Mouse (Mus musculus): ENCODE measurements at regions not wholly inside any gene's neighbourhood (a gene's known extent, or its start where the extent isn't known, plus 50 kb on each side); places are given as distances from the start of the nearest gene placed in this dataset.

- Histone ChIP-seq H3K27me3 (replicated peaks) (no peaks in the 10 kb centered on the region), H3K9me3 (no peaks in the 10 kb centered on the region), H3K4me2 (replicated peaks) (no peak overlapping the region), H3K4me3 (replicated peaks) (no peak overlapping the region), H3K9ac (no peak overlapping the region), H3K4me1 (replicated peaks) (no peaks in the 10 kb centered on the region), H3K36me3 (no peaks in the 10 kb centered on the region), H3K27ac (no peak overlapping the region)
- WGBS: 75% methylated on average over 2 of the region's 2 CpGs
- no peak for ATAC-seq
Measured at GRCm38 (mm10) chr12:93281816-93282215, 1432.9 kb upstream of the Sel1l start.

GRCm38 (mm10) chr12:93273652-93274051 is 1424.7 kb upstream of the Sel1l start:
- no peak overlapping the region for H3K4me2 ChIP-seq (replicated peaks)
- H3K4me1 ChIP-seq (replicated peaks): no peaks in the 10 kb centered on the region
- no peaks in the 10 kb centered on the region for H3K9me3 ChIP-seq
- ATAC-seq: no peak
- H3K36me3 ChIP-seq: no peaks in the 10 kb centered on the region
- no peak overlapping the region for H3K4me3 ChIP-seq (replicated peaks)
- no peaks in the 10 kb centered on the region for H3K27me3 ChIP-seq (replicated peaks)
- H3K9ac ChIP-seq: no peak overlapping the region
- H3K27ac ChIP-seq: no peak overlapping the region
- 82% methylated on average over 2 of the region's 2 CpGs for WGBS

DNA sequence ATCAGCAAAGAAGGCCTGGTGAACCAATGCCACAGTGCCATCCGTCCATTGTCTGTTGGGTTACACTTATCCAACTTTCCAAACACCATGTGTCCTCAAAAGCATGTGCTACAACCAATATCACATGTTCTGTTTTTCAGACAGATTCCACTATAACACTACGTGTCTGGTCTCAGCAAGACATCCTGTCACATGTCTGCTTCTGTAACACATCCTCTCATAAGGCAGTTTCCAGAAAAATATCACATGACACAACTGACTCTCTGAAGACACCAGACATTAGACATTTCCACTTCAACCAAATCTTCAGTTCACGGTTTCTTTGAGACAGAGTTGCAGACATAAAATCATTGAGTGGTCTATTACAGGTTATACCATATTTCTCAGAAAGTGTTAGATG is 1381.3 kb upstream of the Sel1l start:
- no peak for ATAC-seq
- no peaks in the 10 kb centered on the region for H3K36me3 ChIP-seq
- no peak overlapping the region for H3K4me2 ChIP-seq (replicated peaks)
- H3K9ac ChIP-seq: no peak overlapping the region
- H3K4me3 ChIP-seq (replicated peaks): no peak overlapping the region
- no peaks in the 10 kb centered on the region for H3K9me3 ChIP-seq
- WGBS: 76% methylated on average over 3 of the region's 3 CpGs
- H3K27me3 ChIP-seq (replicated peaks): no peaks in the 10 kb centered on the region
- H3K27ac ChIP-seq: no peak overlapping the region
- H3K4me1 ChIP-seq (replicated peaks): no peaks in the 10 kb centered on the region

DNA sequence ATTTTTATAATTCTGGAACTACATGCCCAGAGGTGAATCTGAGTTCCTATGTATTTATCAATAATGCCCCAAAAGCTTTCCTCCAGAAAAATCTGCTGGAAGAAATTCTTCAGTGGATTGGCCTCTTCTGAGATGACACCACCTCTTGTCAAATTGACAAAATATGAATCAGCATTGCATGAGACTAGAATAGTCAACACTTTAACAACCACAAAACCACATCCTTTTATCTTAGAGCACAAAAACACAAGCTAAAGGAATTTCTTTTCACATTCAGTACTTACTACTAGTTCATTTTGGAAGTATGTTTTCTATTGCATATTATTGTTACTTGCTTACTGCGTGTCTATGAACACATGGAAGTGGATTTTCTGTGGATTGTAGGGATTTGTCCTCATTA is 1377.9 kb upstream of the Sel1l start:
- H3K4me1 ChIP-seq (replicated peaks): no peaks in the 10 kb centered on the region
- ATAC-seq: no peak
- WGBS: 85% methylated on average over 1 of the region's 1 CpGs
- no peaks in the 10 kb centered on the region for H3K27me3 ChIP-seq (replicated peaks)
- no peak overlapping the region for H3K9ac ChIP-seq
- no peaks in the 10 kb centered on the region for H3K36me3 ChIP-seq
- H3K27ac ChIP-seq: no peak overlapping the region
- no peaks in the 10 kb centered on the region for H3K9me3 ChIP-seq
- H3K4me2 ChIP-seq (replicated peaks): no peak overlapping the region
- no peak overlapping the region for H3K4me3 ChIP-seq (replicated peaks)

- H3K4me1 ChIP-seq (replicated peaks): no peaks in the 10 kb centered on the region
- no peak overlapping the region for H3K4me3 ChIP-seq (replicated peaks)
- H3K27me3 ChIP-seq (replicated peaks): no peaks in the 10 kb centered on the region
- no peak overlapping the region for H3K9ac ChIP-seq
- no peak overlapping the region for H3K4me2 ChIP-seq (replicated peaks)
- H3K9me3 ChIP-seq: no peaks in the 10 kb centered on the region
- 76% methylated on average over 6 of the region's 6 CpGs for WGBS
- H3K27ac ChIP-seq: no peak overlapping the region
- ATAC-seq: no peak
- no peaks in the 10 kb centered on the region for H3K36me3 ChIP-seq
Measured at GRCm38 (mm10) chr12:93221179-93221922, 1372.4 kb upstream of the Sel1l start.

DNA sequence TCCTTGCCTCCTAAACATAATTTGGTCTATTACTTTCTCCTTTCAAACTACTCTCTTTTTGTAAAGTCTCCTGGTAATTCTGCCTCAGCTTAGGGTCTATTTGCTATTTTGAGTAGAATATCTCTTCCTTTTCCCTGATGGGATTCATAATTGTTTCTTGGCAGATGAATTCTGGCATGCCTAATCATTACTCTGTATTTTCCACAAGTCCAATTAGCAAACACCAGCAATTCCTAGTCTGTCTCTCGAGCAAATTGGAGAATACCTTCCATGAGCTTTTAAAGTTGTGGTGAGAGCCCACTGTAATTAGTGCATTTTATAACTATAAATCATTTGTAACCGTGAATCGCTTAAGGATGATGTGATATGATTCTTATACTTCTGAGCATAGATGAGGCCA is 1358.6 kb upstream of the Sel1l start:
- no peak overlapping the region for H3K9ac ChIP-seq

DNA sequence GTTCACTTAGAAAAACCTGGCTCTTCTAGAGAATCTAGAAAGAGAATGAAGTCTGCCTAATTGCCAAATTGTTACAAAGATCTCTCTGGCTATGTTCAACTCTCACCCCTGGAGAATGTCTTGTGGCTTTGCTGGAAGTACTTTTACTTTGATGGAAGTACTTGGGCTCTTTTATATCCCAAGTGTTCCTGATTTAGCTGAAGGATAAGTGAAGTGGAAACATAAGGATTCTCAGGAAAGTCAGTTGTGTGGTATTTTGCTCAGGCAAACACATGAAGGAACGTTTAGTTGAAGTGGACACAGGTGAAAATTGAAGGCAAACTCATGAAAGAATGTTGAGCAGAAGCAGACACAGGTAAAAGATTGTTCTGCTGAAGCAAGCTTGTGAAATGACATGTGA is 1340.0 kb upstream of the Sel1l start:
- H3K27me3 ChIP-seq (replicated peaks): no peaks in the 10 kb centered on the region
- ATAC-seq: no peak
- H3K4me3 ChIP-seq (replicated peaks): no peak overlapping the region
- WGBS: 72% methylated on average over 1 of the region's 1 CpGs
- no peak overlapping the region for H3K4me2 ChIP-seq (replicated peaks)
- H3K9ac ChIP-seq: no peak overlapping the region
- no peaks in the 10 kb centered on the region for H3K36me3 ChIP-seq
- H3K4me1 ChIP-seq (replicated peaks): no peaks in the 10 kb centered on the region
- H3K27ac ChIP-seq: no peak overlapping the region
- H3K9me3 ChIP-seq: no peaks in the 10 kb centered on the region

More for the DNA sequence above, 1358.6 kb upstream of the Sel1l start:
- Histone ChIP-seq H3K9me3 (no peaks in the 10 kb centered on the region), H3K27ac (no peak overlapping the region), H3K4me1 (replicated peaks) (no peaks in the 10 kb centered on the region), H3K4me3 (replicated peaks) (no peak overlapping the region), H3K27me3 (replicated peaks) (no peaks in the 10 kb centered on the region), H3K4me2 (replicated peaks) (no peak overlapping the region), H3K36me3 (no peaks in the 10 kb centered on the region)
- WGBS: 82% methylated on average over 3 of the region's 3 CpGs
- no peak for ATAC-seq

GRCm38 (mm10) chr12:93173744-93174143 is 1324.8 kb upstream of the Sel1l start:
- Histone ChIP-seq H3K9me3 (no peaks in the 10 kb centered on the region), H3K9ac (no peak overlapping the region), H3K27ac (no peak overlapping the region), H3K27me3 (replicated peaks) (no peaks in the 10 kb centered on the region), H3K4me1 (replicated peaks) (no peaks in the 10 kb centered on the region), H3K4me3 (replicated peaks) (no peak overlapping the region), H3K36me3 (no peaks in the 10 kb centered on the region), H3K4me2 (replicated peaks) (no peak overlapping the region)
- ATAC-seq: no peak
- WGBS: 82% methylated on average over 5 of the region's 5 CpGs

GRCm38 (mm10) chr12:93160252-93160651 is 1311.3 kb upstream of the Sel1l start:
- H3K9me3 ChIP-seq: no peaks in the 10 kb centered on the region
- no peak overlapping the region for H3K27ac ChIP-seq
- WGBS: 84% methylated on average over 4 of the region's 4 CpGs
- H3K4me1 ChIP-seq (replicated peaks): no peaks in the 10 kb centered on the region
- ATAC-seq: no peak
- H3K4me2 ChIP-seq (replicated peaks): no peak overlapping the region
- no peaks in the 10 kb centered on the region for H3K36me3 ChIP-seq
- no peaks in the 10 kb centered on the region for H3K27me3 ChIP-seq (replicated peaks)
- no peak overlapping the region for H3K9ac ChIP-seq
- H3K4me3 ChIP-seq (replicated peaks): no peak overlapping the region

GRCm38 (mm10) chr12:93152618-93153245 is 1303.8 kb upstream of the Sel1l start:
- no peaks in the 10 kb centered on the region for H3K36me3 ChIP-seq
- no peak overlapping the region for H3K4me2 ChIP-seq (replicated peaks)
- 58% methylated on average over 6 of the region's 6 CpGs for WGBS
- ATAC-seq: no peak
- no peaks in the 10 kb centered on the region for H3K27me3 ChIP-seq (replicated peaks)
- H3K9me3 ChIP-seq: no peaks in the 10 kb centered on the region
- no peak overlapping the region for H3K4me3 ChIP-seq (replicated peaks)
- no peaks in the 10 kb centered on the region for H3K4me1 ChIP-seq (replicated peaks)
- no peak overlapping the region for H3K9ac ChIP-seq
- no peak overlapping the region for H3K27ac ChIP-seq

- H3K36me3 ChIP-seq: no peaks in the 10 kb centered on the region
- no peak overlapping the region for H3K27ac ChIP-seq
- WGBS: 74% methylated on average over 7 of the region's 7 CpGs
- H3K4me3 ChIP-seq (replicated peaks): no peak overlapping the region
- H3K9ac ChIP-seq: no peak overlapping the region
- H3K27me3 ChIP-seq (replicated peaks): no peaks in the 10 kb centered on the region
- no peak for ATAC-seq
- no peaks in the 10 kb centered on the region for H3K4me1 ChIP-seq (replicated peaks)
- H3K9me3 ChIP-seq: no peaks in the 10 kb centered on the region
- no peak overlapping the region for H3K4me2 ChIP-seq (replicated peaks)
Measured at GRCm38 (mm10) chr12:93151530-93151929, 1302.6 kb upstream of the Sel1l start.

- no peak overlapping the region for H3K4me2 ChIP-seq (replicated peaks)
- H3K27ac ChIP-seq: no peak overlapping the region
- WGBS: 73% methylated on average over 3 of the region's 3 CpGs
- H3K36me3 ChIP-seq: no peaks in the 10 kb centered on the region
- no peaks in the 10 kb centered on the region for H3K27me3 ChIP-seq (replicated peaks)
- no peak overlapping the region for H3K4me3 ChIP-seq (replicated peaks)
- H3K9me3 ChIP-seq: no peaks in the 10 kb centered on the region
- no peak for ATAC-seq
- H3K9ac ChIP-seq: no peak overlapping the region
- H3K4me1 ChIP-seq (replicated peaks): no peaks in the 10 kb centered on the region
Measured at GRCm38 (mm10) chr12:93142265-93142664, 1293.3 kb upstream of the Sel1l start.

- no peaks in the 10 kb centered on the region for H3K27me3 ChIP-seq (replicated peaks)
- no peak overlapping the region for H3K4me2 ChIP-seq (replicated peaks)
- no peak overlapping the region for H3K9ac ChIP-seq
- 82% methylated on average over 5 of the region's 5 CpGs for WGBS
- no peak overlapping the region for H3K4me3 ChIP-seq (replicated peaks)
- H3K4me1 ChIP-seq (replicated peaks): no peaks in the 10 kb centered on the region
- no peaks in the 10 kb centered on the region for H3K9me3 ChIP-seq
- no peak overlapping the region for H3K27ac ChIP-seq
- no peak for ATAC-seq
- no peaks in the 10 kb centered on the region for H3K36me3 ChIP-seq
Measured at GRCm38 (mm10) chr12:93136395-93136794, 1287.4 kb upstream of the Sel1l start.
